Mouse (Mus musculus) small intestine, adult 2 months (tissue): ENCODE results near the gene Chrd. TPM values are rescaled to one million over a fixed set of nuclear protein-coding genes. Genes with fewer than 3 reads are reported as not detected.
A peak's percentile ranks its signal among the peaks of the same experiment; 100 is the strongest.

Source experiments
- H3K27ac ChIP-seq: fragments of 200-500 bp; 2 replicates; pipeline ENCODE4 v1.5.1; 2012; ENCODE audit warnings: low read depth, low read length, control low read depth, inconsistent platforms; ENCODE audit not compliant: insufficient read depth
- H3K27me3 ChIP-seq: fragments of 200-500 bp; 2 replicates; pipeline ENCODE4 v1.6.1; 2012; ENCODE audit warnings: mild to moderate bottlenecking, moderate library complexity, low read length, inconsistent platforms; ENCODE audit not compliant: control insufficient read depth, insufficient read depth
- H3K36me3 ChIP-seq: fragments of 200-500 bp; 2 replicates; pipeline ENCODE4 v1.6.1; 2012; ENCODE audit warnings: mild to moderate bottlenecking, low read length, control low read depth, inconsistent platforms; ENCODE audit not compliant: control insufficient read depth, insufficient read depth
- H3K4me1 ChIP-seq: fragments of 200-500 bp; 2 replicates; pipeline ENCODE4 v1.6.1; 2012; ENCODE audit warnings: low read length, inconsistent platforms, mixed read lengths; ENCODE audit not compliant: control insufficient read depth, insufficient read depth, insufficient read length
- H3K4me3 ChIP-seq: fragments of 200-500 bp; 2 replicates; pipeline ENCODE4 v1.5.1; 2012; ENCODE audit warnings: low read depth, mild to moderate bottlenecking, control low read depth, inconsistent platforms, low read length, moderate library complexity
- CTCF ChIP-seq: fragments of 200-500 bp; IDR thresholded peaks from 2 replicates; pipeline ENCODE4 v1.5.1; 2012; ENCODE audit warnings: low read depth, mild to moderate bottlenecking, control low read depth, inconsistent platforms, low read length, moderate library complexity, mixed read lengths; ENCODE audit not compliant: insufficient replicate concordance, insufficient read length; ENCODE audit errors: extremely low read depth
- POLR2A ChIP-seq: fragments of 200-500 bp; IDR thresholded peaks from 2 replicates; pipeline ENCODE4 v1.6.1; 2012; ENCODE audit warnings: low read depth, mild to moderate bottlenecking, control low read depth, inconsistent platforms, low read length, moderate library complexity
- WGBS: fragments of 180-500 bp; shearing (Covaris S2); methylation state at CpG from one replicate; pipeline ENCODE4 v1.1.7; 2018; 5-methylcytosine and 5-hydroxymethylcytosine counted together
- polyA plus RNA-seq: library from polyadenylated mRNA; depleted of rRNA; stranded (reverse); fragments of >200 nt; gene quantifications from 2 replicates; pipeline ENCODE4 v1.2.3, GENCODE M21; 2012; rRNA removed

Chrd gene
- polyA plus RNA-seq, result 2.2 and 3.3 TPM in 2 replicates

DNA sequence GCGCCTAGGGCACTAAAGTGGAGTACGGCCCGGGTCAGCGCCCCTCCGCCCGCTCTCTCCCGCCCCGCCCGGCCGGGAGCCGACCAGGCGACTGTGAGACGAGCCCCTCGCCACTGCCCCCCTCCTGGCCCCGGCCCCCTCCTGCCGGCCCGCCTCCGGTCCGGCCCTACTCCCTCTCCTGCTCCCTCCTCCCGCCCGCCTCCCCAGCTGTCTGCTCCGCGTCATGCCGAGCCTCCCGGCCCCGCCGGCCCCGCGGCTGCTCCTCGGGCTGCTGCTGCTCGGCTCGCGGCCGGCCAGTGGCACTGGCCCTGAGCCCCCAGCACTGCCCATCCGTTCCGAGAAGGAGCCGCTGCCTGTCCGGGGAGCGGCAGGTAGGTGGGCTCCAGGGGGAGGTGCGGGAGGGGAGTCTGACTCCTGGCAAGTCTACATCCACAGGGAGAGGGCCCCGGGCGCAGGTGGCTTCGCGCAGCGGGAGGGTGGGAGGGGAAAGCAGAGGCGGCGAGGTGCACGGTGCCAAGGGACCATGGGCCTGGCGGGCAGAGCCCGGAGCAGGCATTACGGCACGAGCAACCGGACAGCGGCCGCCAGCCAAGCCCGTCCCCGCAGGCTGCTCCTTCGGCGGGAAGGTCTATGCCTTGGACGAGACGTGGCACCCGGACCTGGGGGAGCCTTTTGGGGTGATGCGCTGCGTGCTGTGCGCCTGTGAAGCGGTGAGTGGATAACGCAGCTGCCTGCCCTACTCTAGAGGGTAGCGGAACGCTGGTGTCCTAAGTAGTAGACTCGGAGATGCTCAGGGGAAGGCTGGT, at the start of gene Chrd:
Gene Chrd, plus strand, starts transcription at position 203 of the 806 bp plus-strand sequence.
- Histone ChIP-seq H3K27me3 (peaks cover 20% of the 10 kb centered on the region), H3K4me1 (peaks cover 13% of the 10 kb centered on the region), H3K36me3 (no peaks in the 10 kb centered on the region), H3K4me3 (peak within 1 kb of the TSS; percentile 68), H3K27ac (no peak within 1 kb of the TSS)
- TF ChIP-seq POLR2A (no peak), CTCF (no peak)
- under 1% methylated on average over 65 of the region's 70 CpGs for WGBS

GRCm38 (mm10) chr16:20690774-20691173, 42.2 kb upstream of the Chrd start:
- H3K27me3 ChIP-seq, result peaks cover 9% of the 10 kb centered on the region
- peaks cover 3% of the 10 kb centered on the region for H3K4me1 ChIP-seq
- TF ChIP-seq CTCF, result no peak
- TF ChIP-seq POLR2A, result no peak
- no peak overlapping the region for H3K27ac ChIP-seq
- WGBS, result 71% methylated on average over 3 of the region's 3 CpGs
- no peak overlapping the region for H3K4me3 ChIP-seq
- peaks cover 59% of the 10 kb centered on the region for H3K36me3 ChIP-seq

DNA sequence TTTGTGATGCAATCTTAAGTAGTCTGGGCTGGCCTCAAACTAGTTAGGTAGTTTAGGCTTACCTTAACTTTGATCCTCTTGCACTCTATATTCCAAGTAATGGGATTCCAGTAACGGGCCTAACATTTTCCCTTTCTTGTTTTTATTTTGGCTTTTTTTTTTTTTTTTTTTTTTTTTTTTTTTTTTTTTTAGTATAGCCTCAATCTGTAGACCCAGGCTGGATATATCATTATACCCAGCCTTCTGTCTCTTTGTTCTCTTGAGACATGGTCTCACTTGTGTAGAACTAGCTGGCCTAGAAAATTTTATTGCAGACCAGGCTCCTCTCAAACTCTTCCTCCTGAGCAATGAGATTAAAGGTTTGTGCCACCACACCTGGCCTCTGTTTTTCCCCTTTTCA, 41.3 kb upstream of the Chrd start:
- 73% methylated on average over 1 of the region's 1 CpGs for WGBS
- Histone ChIP-seq H3K36me3 (peaks cover 50% of the 10 kb centered on the region), H3K27me3 (peaks cover 17% of the 10 kb centered on the region), H3K27ac (no peak overlapping the region), H3K4me3 (no peak overlapping the region), H3K4me1 (peaks cover 8% of the 10 kb centered on the region)
- no peak for TF ChIP-seq CTCF
- no peak for TF ChIP-seq POLR2A

DNA sequence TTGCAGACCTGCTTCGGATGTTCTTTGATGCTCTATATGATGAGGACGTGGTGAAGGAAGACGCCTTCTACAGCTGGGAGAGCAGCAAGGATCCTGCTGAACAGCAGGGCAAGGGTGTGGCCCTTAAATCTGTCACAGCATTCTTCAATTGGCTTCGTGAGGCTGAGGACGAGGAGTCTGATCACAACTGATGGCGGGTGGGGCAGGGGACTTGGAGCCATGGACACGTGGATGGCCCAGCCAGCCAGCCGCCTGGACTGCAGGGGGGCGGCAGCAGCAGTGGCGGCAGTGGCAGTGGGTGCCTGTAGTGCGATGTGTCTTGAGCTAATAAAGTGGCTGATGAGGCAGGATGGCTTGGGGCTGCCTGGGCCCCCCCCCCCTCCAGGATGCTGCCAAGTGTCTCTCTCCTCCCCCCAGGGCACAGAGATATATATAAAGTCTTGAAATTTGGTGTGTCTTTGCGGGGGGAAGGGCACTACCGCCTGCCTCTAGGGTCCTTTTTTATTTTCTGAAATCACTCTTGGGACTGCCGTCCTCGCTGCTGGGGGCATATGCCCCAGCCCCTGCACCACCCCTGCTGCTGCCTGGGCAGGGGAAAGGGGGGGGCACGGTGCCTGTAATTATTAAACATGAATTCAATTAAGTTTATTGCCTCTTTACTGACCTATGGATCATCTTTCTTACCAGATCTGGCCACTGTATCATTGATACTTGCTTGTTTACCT, 40.5 kb upstream of the Chrd start:
- Histone ChIP-seq H3K36me3 (peaks cover 42% of the 10 kb centered on the region), H3K27ac (no peak overlapping the region)
- 71% methylated on average over 16 of the region's 16 CpGs for WGBS

GRCm38 (mm10) chr16:20693111-20693701, 39.7 kb upstream of the Chrd start, which contains the start of gene Fam131a:
Fam131a (plus strand) TSS chr16:20693241.
- H3K36me3 ChIP-seq, result peaks cover 36% of the 10 kb centered on the region
- 0 out of 2 replicates have a peak within 1 kb of the TSS, but pooled peaks have one; percentile 21 for H3K27ac ChIP-seq
- H3K27me3 ChIP-seq, result peaks cover 17% of the 10 kb centered on the region
- under 1% methylated on average over 37 of the region's 37 CpGs for WGBS
- peak within 1 kb of the TSS; percentile 60 for H3K4me3 ChIP-seq
- peaks cover 8% of the 10 kb centered on the region for H3K4me1 ChIP-seq
- TF ChIP-seq POLR2A, result no peak; the same call in 1 of the 2 replicates
- TF ChIP-seq CTCF, result no peak

More for the DNA sequence above, 40.5 kb upstream of the Chrd start:
- H3K4me3 ChIP-seq, result no peak overlapping the region
- TF ChIP-seq POLR2A (no peak), CTCF (no peak)
- peaks cover 17% of the 10 kb centered on the region for H3K27me3 ChIP-seq
- peaks cover 8% of the 10 kb centered on the region for H3K4me1 ChIP-seq

GRCm38 (mm10) chr16:20694781-20695180, 38.1 kb upstream of the Chrd start:
- Histone ChIP-seq H3K27me3 (peaks cover 17% of the 10 kb centered on the region), H3K27ac (0 out of 2 replicates have a peak overlapping the region, but pooled peaks have one; percentile 14), H3K36me3 (peaks cover 20% of the 10 kb centered on the region), H3K4me1 (peaks cover 8% of the 10 kb centered on the region), H3K4me3 (no peak overlapping the region)
- no peak for TF ChIP-seq POLR2A
- no peak for TF ChIP-seq CTCF
- 67% methylated on average over 8 of the region's 8 CpGs for WGBS
